Mouse (Mus musculus): ENCODE measurements around the gene Olfr403.

DNA sequence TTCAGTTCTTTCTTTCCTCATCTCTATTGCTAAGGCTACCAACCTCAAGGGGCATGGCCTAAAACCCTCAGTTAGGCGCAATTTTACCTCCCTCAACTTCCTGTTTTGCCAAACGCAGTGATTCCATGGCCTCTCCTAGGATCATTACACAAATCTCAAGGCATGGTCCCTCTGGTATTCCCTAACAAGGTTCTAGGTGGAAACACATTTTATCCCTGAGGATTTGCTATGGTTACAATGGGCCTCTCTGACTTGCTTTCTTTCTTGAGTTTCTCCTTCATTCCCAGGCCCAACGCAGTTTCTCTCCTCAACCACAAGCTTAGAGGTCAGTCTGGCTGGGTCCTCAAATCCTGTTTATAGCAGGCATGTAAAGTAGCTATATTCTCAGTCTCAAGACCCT is 32.8 kb upstream of the Olfr403 start, which contains the start of gene Olfr402:
- TF ChIP-seq POLR2A (IDR thresholded peaks at IDR 0.05; ENCODE audit: insufficient read length, low read depth) (no peak), E2F4 (IDR thresholded peaks at IDR 0.05; ENCODE audit: insufficient read depth) (no peak), CEBPB (IDR thresholded peaks at IDR 0.05; ENCODE audit: insufficient read depth, poor library complexity, severe bottlenecking) (no peak), MAX (IDR thresholded peaks at IDR 0.05; ENCODE audit: low read depth) (no peak), MYOG (IDR thresholded peaks at IDR 0.05; ENCODE audit: control insufficient read depth in 1 of 3, insufficient read depth in 1 of 3, insufficient read length in 2 of 3, low read depth in 2 of 3) (no peak), TCF12 (IDR thresholded peaks at IDR 0.05; ENCODE audit: insufficient read depth, poor library complexity, severe bottlenecking) (no peak), USF1 (IDR thresholded peaks at IDR 0.05; ENCODE audit: low read depth) (no peak), REST (IDR thresholded peaks at IDR 0.05; ENCODE audit: insufficient read depth, insufficient read length) (no peak), POLR2AphosphoS2 (IDR thresholded peaks at IDR 0.05; ENCODE audit: insufficient read length, low read depth) (no peak)
